In the genomic region with DNA sequence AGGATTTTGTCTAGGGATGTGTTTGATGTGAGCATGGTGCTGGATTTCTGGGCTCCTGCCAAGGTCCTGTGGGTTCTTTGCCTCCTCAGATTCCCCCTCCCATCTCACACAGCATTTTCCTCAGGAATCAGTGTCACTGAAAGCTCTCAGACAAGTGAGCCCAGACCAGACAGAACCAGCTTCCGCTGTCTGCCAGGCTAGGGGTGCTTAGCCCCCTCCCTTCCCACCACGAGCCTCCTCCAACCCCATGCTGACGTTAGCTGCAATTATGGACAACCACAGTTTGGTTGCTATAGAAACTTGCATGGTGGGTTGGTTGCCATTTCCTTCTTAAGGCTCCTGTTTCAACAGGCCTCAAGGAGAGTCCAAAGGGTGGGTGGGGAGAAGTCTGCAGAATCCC, we compare ENCODE assay signal across 11 mouse cellular contexts. TPM values are rescaled to one million over a fixed set of nuclear protein-coding genes. Genes with fewer than 3 reads are reported as not detected.
A peak's percentile ranks its signal among the peaks of the same experiment; 100 is the strongest.
DNase-seq lines count a peak whose midpoint lies in the region; ATAC-seq lines count a peak whose summit lies in the region.
"Had no signal": no experiment of that assay in that cellular context is flagged by ENCODE, and none has a peak within 500 bp of the region (broad histone marks: within the 10 kb centered on the region; RNA-seq: fewer than 3 reads in every experiment).

No protein-coding gene starts in this region.

- peak; percentile 57; the same call in 1 of the 2 replicates for ATAC-seq in forebrain, embryonic 12.5 days (ENCODE audit: low FRiP score)
- ATAC-seq in limb, embryonic 13.5 days (ENCODE audit: low FRiP score, low read depth), result peak; percentile 77

- H3K4me3 ChIP-seq in heart, embryonic 10.5 days, result no peak overlapping the region
- no peak overlapping the region for H3K4me3 ChIP-seq in forebrain, embryonic 12.5 days (replicated peaks)
- H3K4me3 ChIP-seq in limb, embryonic 13.5 days, result no peak overlapping the region
- H3K4me3 ChIP-seq: midbrain, embryonic 12.5 days had no signal

- H3K4me2 ChIP-seq in forebrain, embryonic 12.5 days, result no peak overlapping the region
- H3K4me2 ChIP-seq in limb, embryonic 13.5 days (replicated peaks), result no peak overlapping the region
- H3K4me2 ChIP-seq: midbrain, embryonic 12.5 days had no signal

- no peaks in the 10 kb centered on the region for H3K36me3 ChIP-seq in heart, embryonic 10.5 days
- no peaks in the 10 kb centered on the region for H3K36me3 ChIP-seq in forebrain, embryonic 12.5 days (replicated peaks)
- H3K36me3 ChIP-seq in limb, embryonic 13.5 days, result no peaks in the 10 kb centered on the region
- H3K36me3 ChIP-seq: midbrain, embryonic 12.5 days had no signal

- WGBS in heart, embryonic 10.5 days, result 52% methylated on average over 3 of the region's 3 CpGs
- WGBS in forebrain, embryonic 12.5 days, result 40% methylated on average over 3 of the region's 3 CpGs
- 23% methylated on average over 3 of the region's 3 CpGs for WGBS in limb, embryonic 13.5 days

- no peaks in the 10 kb centered on the region for H3K4me1 ChIP-seq in heart, embryonic 10.5 days
- peaks cover 6% of the 10 kb centered on the region for H3K4me1 ChIP-seq in forebrain, embryonic 12.5 days
- peaks cover 7% of the 10 kb centered on the region for H3K4me1 ChIP-seq in limb, embryonic 13.5 days

- DNase-seq in heart, embryonic 10.5 days (ENCODE audit: low spot score), result peak; percentile 64
- DNase-seq in heart, adult 18-20 months, result no peak
- peak; percentile 40 for DNase-seq in 3T3-L1 (ENCODE audit: low read depth, low spot score)
- DNase-seq in cerebellum, postnatal 25 days, result no peak
- no peak for DNase-seq in spleen, postnatal 4 days (ENCODE audit: low spot score in 2 of 2)
- no peak for DNase-seq in spleen, postnatal 36 days (ENCODE audit: low spot score in 2 of 2)
- DNase-seq: gastrocnemius, postnatal 36 days had no signal

- no peaks in the 10 kb centered on the region for H3K9me3 ChIP-seq in heart, embryonic 10.5 days
- H3K9me3 ChIP-seq in forebrain, embryonic 12.5 days, result no peaks in the 10 kb centered on the region
- H3K9me3 ChIP-seq in limb, embryonic 13.5 days, result no peaks in the 10 kb centered on the region
- H3K9me3 ChIP-seq: midbrain, embryonic 12.5 days had no signal

- peaks cover 6% of the 10 kb centered on the region; the same call in 1 of the 2 replicates for H3K27me3 ChIP-seq in heart, embryonic 10.5 days (ENCODE audit: insufficient read depth, poor library complexity, severe bottlenecking)
- H3K27me3 ChIP-seq in forebrain, embryonic 12.5 days, result no peaks in the 10 kb centered on the region
- H3K27me3 ChIP-seq in limb, embryonic 13.5 days, result no peaks in the 10 kb centered on the region
- H3K27me3 ChIP-seq: CH12.LX; midbrain, embryonic 12.5 days had no signal

- H3K9ac ChIP-seq in forebrain, embryonic 12.5 days, result no peak overlapping the region
- H3K9ac ChIP-seq in limb, embryonic 13.5 days, result no peak overlapping the region
- H3K9ac ChIP-seq: midbrain, embryonic 12.5 days had no signal

- H3K27ac ChIP-seq in heart, embryonic 10.5 days, result no peak overlapping the region
- no peak overlapping the region for H3K27ac ChIP-seq in forebrain, embryonic 12.5 days
- H3K27ac ChIP-seq in limb, embryonic 13.5 days, result no peak overlapping the region
- H3K27ac ChIP-seq: midbrain, embryonic 12.5 days had no signal

RNA-seq across cellular contexts. Expression of a gene that starts 39.3 kb away (rescaled TPM):
- 173 and 235 TPM in 2 replicates for polyA plus RNA-seq in heart, embryonic 10.5 days (2016; fragmentation: Nextera tagmentation; extraction: Ambion mirVana)
- 10 to 100 TPM; 61.5 to 71.5 TPM for total RNA-seq in heart, adult 18-20 months (2021)
- polyA plus RNA-seq in forebrain, embryonic 12.5 days (2016; fragmentation: Nextera tagmentation; extraction: Ambion mirVana), result 291 and 318 TPM in 2 replicates
- 185 and 191 TPM in 2 replicates for polyA plus RNA-seq in limb, embryonic 13.5 days (2015; fragmentation: Nextera tagmentation; extraction: Ambion mirVana)

Comparison
In these comparisons a context has a peak if more than half of its experiments do, and no peak if none do; other contexts are left out.
1. DNase-seq: peak in heart, embryonic 10.5 days (single experiment) and 3T3-L1 (single experiment); none in heart, adult 18-20 months (0 of 2), cerebellum, postnatal 25 days (0 of 2), spleen, postnatal 4 days (0 of 2) and spleen, postnatal 36 days (0 of 2).